In genomic region chr11:97336238-97336637, GRCm38 (mm10) we compare ENCODE assay signal across 32 mouse cellular contexts. TPM values are rescaled to one million over a fixed set of nuclear protein-coding genes. Genes with fewer than 3 reads are reported as not detected.
DNase-seq lines count a peak whose midpoint lies in the region; ATAC-seq and TF ChIP-seq lines count a peak whose summit lies in the region.
"Had no signal": no experiment of that assay in that cellular context is flagged by ENCODE, and none has a peak within 500 bp of the region (broad histone marks: within the 10 kb centered on the region; RNA-seq: fewer than 3 reads in every experiment).

No protein-coding gene starts in this region.

- no peak for ATAC-seq in neural tube, embryonic 11.5 days (ENCODE audit: insufficient read depth, low FRiP score, low TSS enrichment)
- peak; percentile 73 for ATAC-seq in granulocyte monocyte progenitor cell, adult 5-6 weeks (replicated peaks; ENCODE audit: poor library complexity, severe bottlenecking)
- 0 out of 2 replicates have a peak, but pooled peaks have one; percentile 29 for ATAC-seq in megakaryocyte progenitor cell, adult 5-6 weeks (replicated peaks; ENCODE audit: poor library complexity)
- ATAC-seq: forebrain, embryonic 16.5 days; hindbrain, postnatal 0 days; intestine, postnatal 0 days had no signal

- H3K27ac ChIP-seq in neural tube, embryonic 11.5 days (ENCODE audit: low read depth, low read length): no peak overlapping the region
- no peak overlapping the region for H3K27ac ChIP-seq in ES-E14 (ENCODE audit: insufficient read depth, low read depth, low read length, poor library complexity, severe bottlenecking)
- H3K27ac ChIP-seq: embryonic facial prominence, embryonic 13.5 days; forebrain, embryonic 10.5 days; hindbrain, embryonic 12.5 days; hindbrain, postnatal 0 days; kidney, embryonic 15.5 days; layer of hippocampus, adult 2 months; left cerebral cortex, adult 2 months; limb, embryonic 15.5 days; liver, embryonic 15.5 days had no signal

- H3K4me1 ChIP-seq in neural tube, embryonic 11.5 days (ENCODE audit: control insufficient read depth, insufficient read depth, low read length): no peaks in the 10 kb centered on the region
- H3K4me1 ChIP-seq in ES-E14 (ENCODE audit: control insufficient read depth in 2 of 2, insufficient read depth in 2 of 2, low read length in 2 of 2, poor library complexity in 1 of 2): peaks cover 12 to 40% of the 10 kb centered on the region in 2 experiments

- H3K27me3 ChIP-seq in neural tube, embryonic 11.5 days (ENCODE audit: control insufficient read depth, insufficient read depth, low read length): no peaks in the 10 kb centered on the region
- H3K27me3 ChIP-seq: CH12.LX; kidney, embryonic 15.5 days; limb, embryonic 15.5 days had no signal

- in situ Hi-C loops in ES-E14 (cut with MboI; ENCODE audit: low sequenced_read_pairs in 2 of 2, unreplicated experiment in 2 of 2): no loop called here

- DNase-seq in neural tube, embryonic 11.5 days (ENCODE audit: low spot score): no peak
- DNase-seq in neural tube, embryonic 10.5 days (ENCODE audit: extremely low spot score, low spot score): no peak
- DNase-seq in ES-E14 (ENCODE audit: low read depth, low spot score): no peak
- no peak for DNase-seq in urinary bladder, adult 18-20 months (ENCODE audit: low spot score in 2 of 2)
- DNase-seq in retina, postnatal 1 day: no peak
- DNase-seq: adrenal gland, adult 8-10 months; B cell, adult 2 months; cerebellum, adult 8-10 months; cerebellum, postnatal 25 days; embryo, embryonic 11 days; kidney, postnatal 36 days; lung, embryonic 14.5 days; lung, postnatal 4 days; midbrain, embryonic 14.5 days; right cerebral cortex, adult 18-20 months; spleen, adult 18-20 months; thymus, postnatal 25 days had no signal

- 0 out of 2 replicates have a peak overlapping the region, but pooled peaks have one; percentile 15 for H3K9ac ChIP-seq in neural tube, embryonic 11.5 days (ENCODE audit: low read length)
- peak overlapping the region; percentile 27; the same call in 1 of the 2 replicates for H3K9ac ChIP-seq in ES-E14 (ENCODE audit: insufficient read depth, low read depth, low read length, poor library complexity, severe bottlenecking)
- H3K9ac ChIP-seq: embryonic facial prominence, embryonic 13.5 days; hindbrain, embryonic 12.5 days; kidney, embryonic 15.5 days; limb, embryonic 15.5 days; liver, embryonic 15.5 days; lung, embryonic 14.5 days had no signal

- no peak overlapping the region for H3K4me3 ChIP-seq in neural tube, embryonic 11.5 days (ENCODE audit: low read depth, low read length)
- H3K4me3 ChIP-seq in ES-E14 (ENCODE audit: insufficient read depth in 1 of 2, low read depth in 1 of 2, low read length in 2 of 2, poor library complexity in 1 of 2, severe bottlenecking in 1 of 2): peak overlapping the region; percentile 14 to 28; a peak in 2 of 4 replicates
- H3K4me3 ChIP-seq: embryonic facial prominence, embryonic 13.5 days; forebrain, embryonic 10.5 days; hindbrain, embryonic 12.5 days; kidney, embryonic 15.5 days; layer of hippocampus, adult 2 months; left cerebral cortex, adult 2 months; limb, embryonic 15.5 days; liver, embryonic 15.5 days had no signal

- H3K4me2 ChIP-seq in neural tube, embryonic 11.5 days (ENCODE audit: low read depth): no peak overlapping the region
- H3K4me2 ChIP-seq: embryonic facial prominence, embryonic 13.5 days; hindbrain, embryonic 12.5 days; kidney, embryonic 15.5 days; limb, embryonic 15.5 days; liver, embryonic 15.5 days; lung, embryonic 14.5 days had no signal

- H3K36me3 ChIP-seq in neural tube, embryonic 11.5 days (ENCODE audit: control insufficient read depth, insufficient read depth, low read length): no peaks in the 10 kb centered on the region
- no peaks in the 10 kb centered on the region for H3K36me3 ChIP-seq in ES-E14 (ENCODE audit: control insufficient read depth, insufficient read depth, low read length, poor library complexity, severe bottlenecking)
- H3K36me3 ChIP-seq: embryonic facial prominence, embryonic 13.5 days; kidney, embryonic 15.5 days; limb, embryonic 15.5 days; liver, embryonic 15.5 days had no signal

- no peaks in the 10 kb centered on the region for H3K9me3 ChIP-seq in neural tube, embryonic 11.5 days (ENCODE audit: control insufficient read depth, low read length)
- no peaks in the 10 kb centered on the region for H3K9me3 ChIP-seq in ES-E14 (ENCODE audit: control insufficient read depth, insufficient read depth, low read depth, low read length)
- H3K9me3 ChIP-seq: embryonic facial prominence, embryonic 13.5 days; forebrain, embryonic 10.5 days; hindbrain, embryonic 12.5 days; kidney, embryonic 15.5 days; limb, embryonic 15.5 days; liver, embryonic 15.5 days had no signal

- WGBS in neural tube, embryonic 11.5 days: 48% methylated on average over 6 of the region's 6 CpGs

TF ChIP-seq in ES-E14, 5 proteins besides CTCF, POLR2A, EP300 and RAD21:
- TF ChIP-seq ZC3H11A (IDR thresholded peaks at IDR 0.05; ENCODE audit: borderline replicate concordance, low read depth, low read length): no peak
- TF ChIP-seq ZNF384 (IDR thresholded peaks at IDR 0.05; ENCODE audit: low read depth, low read length): no peak
- no peak for TF ChIP-seq MAFK (IDR thresholded peaks at IDR 0.05; ENCODE audit: insufficient read depth, low read depth, low read length)
- no peak for TF ChIP-seq CHD2 (IDR thresholded peaks at IDR 0.05; ENCODE audit: low read depth, low read length)
- TF ChIP-seq HCFC1 (IDR thresholded peaks at IDR 0.05; ENCODE audit: borderline replicate concordance, insufficient read depth, low read length): no peak

RNA-seq across cellular contexts. Expression of gene Gpr179, which starts 15.6 kb away (rescaled TPM):
- polyA plus RNA-seq in neural tube, embryonic 11.5 days (2014; fragmentation: Nextera tagmentation; extraction: Ambion mirVana): 0.04 and 0.08 TPM in 2 replicates
- total RNA-seq in ES-E14 (2012; rRNA removed): 0.31 and 0.53 TPM in 2 replicates
- total RNA-seq in granulocyte monocyte progenitor cell, adult 5-6 weeks (2014; fragmentation: Nextera tagmentation): 0.71 TPM in 1 of 2 replicates, not detected in the other
- total RNA-seq in granulocyte monocyte progenitor cell, adult 5-6 weeks (2017): 0.10 and 0.17 TPM in 2 replicates
- 0.02 and 0.05 TPM in 2 replicates for total RNA-seq in megakaryocyte progenitor cell, adult 5-6 weeks (2015)
- total RNA-seq in megakaryocyte progenitor cell, adult 5-6 weeks (2017): 0.10 TPM in 1 of 2 replicates, not detected in the other
- total RNA-seq: neutrophil, adult 5-6 weeks had no signal
- polyA plus RNA-seq: liver, embryonic 15.5 days had no signal

RNA-seq across cellular contexts. Expression of gene Mrpl45, which starts 20.7 kb away (rescaled TPM):
- 49.0 and 52.9 TPM in 2 replicates for polyA plus RNA-seq in neural tube, embryonic 11.5 days (2014; fragmentation: Nextera tagmentation; extraction: Ambion mirVana)
- 53.8 and 76.8 TPM in 2 replicates for total RNA-seq in ES-E14 (2012; rRNA removed)
- total RNA-seq in granulocyte monocyte progenitor cell, adult 5-6 weeks (2014; fragmentation: Nextera tagmentation): 26.6 and 36.0 TPM in 2 replicates
- total RNA-seq in granulocyte monocyte progenitor cell, adult 5-6 weeks (2017): 25.7 and 26.6 TPM in 2 replicates
- total RNA-seq in megakaryocyte progenitor cell, adult 5-6 weeks (2015): 34.7 and 43.6 TPM in 2 replicates
- total RNA-seq in megakaryocyte progenitor cell, adult 5-6 weeks (2017): 22.4 and 23.1 TPM in 2 replicates

RNA-seq across cellular contexts. Expression of gene Socs7, which starts 26.1 kb away (rescaled TPM):
- 3.1 and 3.2 TPM in 2 replicates for polyA plus RNA-seq in neural tube, embryonic 11.5 days (2014; fragmentation: Nextera tagmentation; extraction: Ambion mirVana)
- total RNA-seq in ES-E14 (2012; rRNA removed): 14.3 and 14.5 TPM in 2 replicates
- 5.5 and 6.3 TPM in 2 replicates for total RNA-seq in granulocyte monocyte progenitor cell, adult 5-6 weeks (2014; fragmentation: Nextera tagmentation)
- 7.9 and 9.5 TPM in 2 replicates for total RNA-seq in granulocyte monocyte progenitor cell, adult 5-6 weeks (2017)
- 5.3 and 7.2 TPM in 2 replicates for total RNA-seq in megakaryocyte progenitor cell, adult 5-6 weeks (2015)
- total RNA-seq in megakaryocyte progenitor cell, adult 5-6 weeks (2017): 10.2 and 11.0 TPM in 2 replicates

RNA-seq across cellular contexts. Expression of gene Npepps, which starts 55.8 kb away (rescaled TPM):
- polyA plus RNA-seq in neural tube, embryonic 11.5 days (2014; fragmentation: Nextera tagmentation; extraction: Ambion mirVana): 98.6 and 102 TPM in 2 replicates
- 86.1 and 107 TPM in 2 replicates for total RNA-seq in ES-E14 (2012; rRNA removed)
- 46.9 and 69.3 TPM in 2 replicates for total RNA-seq in granulocyte monocyte progenitor cell, adult 5-6 weeks (2014; fragmentation: Nextera tagmentation)
- 21.6 and 31.3 TPM in 2 replicates for total RNA-seq in granulocyte monocyte progenitor cell, adult 5-6 weeks (2017)
- total RNA-seq in megakaryocyte progenitor cell, adult 5-6 weeks (2015): 38.7 TPM in 2 replicates
- total RNA-seq in megakaryocyte progenitor cell, adult 5-6 weeks (2017): 24.6 and 27.9 TPM in 2 replicates
